Mouse (Mus musculus): ENCODE data around the gene Bod1l. TPM values are rescaled to one million over a fixed set of nuclear protein-coding genes. Genes with fewer than 3 reads are reported as not detected.

Bod1l gene
- polyA plus RNA-seq, 1 experiment = 4.8 TPM

DNA sequence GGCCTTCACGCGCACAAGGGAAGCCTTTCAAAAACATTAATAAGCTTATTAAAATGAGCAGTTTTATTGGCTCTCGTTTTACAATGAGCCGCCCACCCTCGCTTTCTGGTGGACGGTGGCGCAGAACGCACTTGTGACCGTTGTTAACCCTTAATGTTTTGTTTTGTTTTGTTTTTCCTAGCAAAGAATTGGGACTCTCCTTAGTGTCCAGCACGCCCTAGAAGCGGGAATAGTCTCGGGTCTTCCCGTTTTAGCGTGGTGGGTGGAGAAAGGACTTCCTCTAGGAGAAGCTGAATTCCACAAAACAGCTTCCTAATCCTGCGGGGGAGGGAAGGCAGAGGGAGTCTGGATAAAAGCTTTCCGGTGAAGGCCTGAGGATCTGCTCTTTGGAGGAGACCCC, 89.3 kb downstream of the Bod1l start:
- H3K4me1 ChIP-seq (ENCODE audit: control insufficient read depth, insufficient read depth, low read length) = no peaks in the 10 kb centered on the region
- no peak for TF ChIP-seq POLR2A (IDR thresholded peaks at IDR 0.05; ENCODE audit: borderline replicate concordance, extremely low read depth, low read depth, low read length)
- TF ChIP-seq CTCF (IDR thresholded peaks at IDR 0.05; ENCODE audit: insufficient read depth, low read length) = no peak
- 2% methylated on average over 16 of the region's 16 CpGs for WGBS
- no peak for DNase-seq
- H3K4me3 ChIP-seq (replicated peaks; ENCODE audit: extremely low read depth, low read depth, low read length) = no peak overlapping the region

DNA sequence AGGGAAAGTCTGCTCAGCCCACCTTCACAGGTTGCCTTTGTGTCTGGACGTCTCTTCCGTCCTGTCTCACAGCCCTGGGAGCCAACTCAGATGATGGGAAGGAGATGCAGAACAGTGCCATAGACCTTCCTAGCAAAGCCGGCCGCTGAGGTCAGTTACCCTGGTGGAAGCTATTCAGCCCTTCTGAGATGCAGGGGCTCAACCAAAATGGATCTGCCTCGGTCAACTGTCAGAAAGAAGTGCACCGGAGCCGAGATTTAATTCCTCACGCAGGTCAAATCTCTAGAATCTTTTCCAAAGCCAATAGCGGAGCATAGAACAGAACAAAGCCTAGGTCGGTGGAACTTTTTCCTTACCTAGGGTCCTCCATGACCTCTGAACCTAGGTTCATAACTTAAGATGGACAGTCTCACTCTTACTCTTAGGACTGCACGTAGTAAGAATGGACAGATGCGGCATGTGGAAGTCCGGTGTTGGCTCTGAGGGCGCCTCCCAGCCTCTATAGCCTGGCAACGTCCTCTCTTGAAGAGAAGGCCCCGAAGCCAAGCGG, 89.8 kb downstream of the Bod1l start:
- no peak for DNase-seq
- 3% methylated on average over 17 of the region's 17 CpGs for WGBS
- no peak overlapping the region for H3K4me3 ChIP-seq (replicated peaks; ENCODE audit: extremely low read depth, low read depth, low read length)
- no peaks in the 10 kb centered on the region for H3K4me1 ChIP-seq (ENCODE audit: control insufficient read depth, insufficient read depth, low read length)
- TF ChIP-seq CTCF (IDR thresholded peaks at IDR 0.05; ENCODE audit: insufficient read depth, low read length) = no peak
- no peak for TF ChIP-seq POLR2A (IDR thresholded peaks at IDR 0.05; ENCODE audit: borderline replicate concordance, extremely low read depth, low read depth, low read length)

DNA sequence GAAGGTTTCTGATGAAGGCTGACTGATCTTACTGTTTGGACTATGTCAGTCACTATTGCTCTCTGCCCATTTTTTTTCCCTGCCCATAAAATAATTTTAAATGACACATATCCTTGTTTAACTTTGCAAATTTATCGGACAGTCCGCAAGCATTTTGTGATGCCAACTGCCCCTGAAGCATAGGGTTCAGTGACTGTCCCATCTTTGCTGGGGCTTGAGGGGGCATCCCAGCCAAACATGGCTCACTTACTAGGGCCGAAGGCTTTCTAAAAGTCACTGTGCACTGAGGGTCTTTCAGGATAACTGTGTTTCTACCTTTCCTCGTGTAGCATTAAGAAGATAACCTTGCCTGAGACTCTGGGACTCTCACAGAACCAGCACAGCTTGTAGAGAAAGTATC, 91.4 kb downstream of the Bod1l start:
- Histone ChIP-seq H3K4me3 (replicated peaks; ENCODE audit: extremely low read depth, low read depth, low read length) (no peak overlapping the region), H3K4me1 (ENCODE audit: control insufficient read depth, insufficient read depth, low read length) (no peaks in the 10 kb centered on the region)
- DNase-seq = no peak
- TF ChIP-seq CTCF (IDR thresholded peaks at IDR 0.05; ENCODE audit: insufficient read depth, low read length) (no peak), POLR2A (IDR thresholded peaks at IDR 0.05; ENCODE audit: borderline replicate concordance, extremely low read depth, low read depth, low read length) (no peak)
- 33% methylated on average over 4 of the region's 4 CpGs for WGBS

- WGBS = 11% methylated on average over 14 of the region's 15 CpGs
- Histone ChIP-seq H3K4me3 (replicated peaks; ENCODE audit: extremely low read depth, low read depth, low read length) (no peak overlapping the region), H3K4me1 (ENCODE audit: control insufficient read depth, insufficient read depth, low read length) (no peaks in the 10 kb centered on the region)
- TF ChIP-seq POLR2A (IDR thresholded peaks at IDR 0.05; ENCODE audit: borderline replicate concordance, extremely low read depth, low read depth, low read length) = no peak
- no peak for TF ChIP-seq CTCF (IDR thresholded peaks at IDR 0.05; ENCODE audit: insufficient read depth, low read length)
- DNase-seq = no peak
Observed at GRCm38 (mm10) chr5:41744898-41745780, 99.0 kb downstream of the Bod1l start.

GRCm38 (mm10) chr5:41744234-41744633, 99.9 kb downstream of the Bod1l start:
- TF ChIP-seq POLR2A (IDR thresholded peaks at IDR 0.05; ENCODE audit: borderline replicate concordance, extremely low read depth, low read depth, low read length) (no peak), CTCF (IDR thresholded peaks at IDR 0.05; ENCODE audit: insufficient read depth, low read length) (no peak)
- 18% methylated on average over 7 of the region's 7 CpGs for WGBS

DNA sequence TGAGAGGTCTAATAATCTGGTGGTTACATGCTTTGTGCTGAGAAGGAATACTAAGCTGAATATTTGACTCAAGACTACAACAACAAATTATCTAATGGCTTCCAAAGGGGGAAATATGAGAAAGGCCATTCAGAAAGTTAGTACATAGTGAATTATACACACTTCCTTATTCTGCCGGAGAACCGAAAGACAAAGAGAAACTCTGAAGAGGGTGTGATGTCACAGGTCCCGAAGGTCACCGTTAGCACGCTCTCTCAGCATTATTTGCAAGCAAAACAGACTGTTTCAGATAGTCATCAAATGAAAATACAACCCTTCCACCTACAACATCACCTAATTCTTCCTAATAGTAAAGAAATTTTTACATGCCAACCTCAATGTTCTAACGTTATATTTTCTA, 105.3 kb downstream of the Bod1l start:
- WGBS = 47% methylated on average over 6 of the region's 6 CpGs
- H3K4me3 ChIP-seq (replicated peaks; ENCODE audit: extremely low read depth, low read depth, low read length) = no peak overlapping the region
- TF ChIP-seq POLR2A (IDR thresholded peaks at IDR 0.05; ENCODE audit: borderline replicate concordance, extremely low read depth, low read depth, low read length) (no peak), CTCF (IDR thresholded peaks at IDR 0.05; ENCODE audit: insufficient read depth, low read length) (no peak)
- H3K4me1 ChIP-seq (ENCODE audit: control insufficient read depth, insufficient read depth, low read length) = no peaks in the 10 kb centered on the region
- DNase-seq = no peak

More at GRCm38 (mm10) chr5:41744234-41744633, 99.9 kb downstream of the Bod1l start:
- DNase-seq = no peak
- H3K4me3 ChIP-seq (replicated peaks; ENCODE audit: extremely low read depth, low read depth, low read length) = no peak overlapping the region
- H3K4me1 ChIP-seq (ENCODE audit: control insufficient read depth, insufficient read depth, low read length) = no peaks in the 10 kb centered on the region

Other genes with a start within 250 kb of the Bod1l start
- gene Rab28, start 136.2 kb downstream of the Bod1l start, polyA plus RNA-seq (2012; rRNA removed) = 36.5 and 37.2 TPM in 2 replicates
- not detected in 2 replicates for gene Nkx3-2, start 79.8 kb downstream of the Bod1l start, polyA plus RNA-seq (2012; rRNA removed)
- not detected in 2 replicates for gene Gm16223, start 223.6 kb upstream of the Bod1l start, polyA plus RNA-seq (2012; rRNA removed)